Mouse (Mus musculus) neural tube, embryonic 14.5 days (tissue): ENCODE measurements at regions not wholly inside any gene's neighbourhood (a gene's known extent, or its start where the extent isn't known, plus 50 kb on each side); places are given as distances from the start of the nearest gene placed in this dataset.

Experiments used
- ATAC-seq: fragments of 200-750 bp; cut with Nextera tagmentation; 2 replicates; pipeline ENCODE4 v1.8.0; 2017; ENCODE audit warnings: low read depth, mild to moderate bottlenecking, moderate TSS enrichment, moderate library complexity
- H3K27ac ChIP-seq: fragments of 300-500 bp; sonication (generic); 2 replicates; pipeline ENCODE4 v1.5.1; 2014; ENCODE audit warnings: low read depth, mild to moderate bottlenecking, control low read depth, low read length, moderate library complexity, mixed read lengths
- H3K27me3 ChIP-seq: fragments of 300-500 bp; sonication (generic); 2 replicates; pipeline ENCODE4 v1.6.1; 2014; ENCODE audit warnings: low read length; ENCODE audit not compliant: control insufficient read depth, insufficient read depth
- H3K36me3 ChIP-seq: fragments of 300-500 bp; sonication (generic); 2 replicates; pipeline ENCODE4 v1.6.1; 2014; ENCODE audit warnings: low read length, mixed read lengths; ENCODE audit not compliant: control insufficient read depth, insufficient read depth
- H3K4me1 ChIP-seq: fragments of 300-500 bp; sonication (generic); 2 replicates; pipeline ENCODE4 v1.6.1; 2014; ENCODE audit warnings: low read length; ENCODE audit not compliant: control insufficient read depth, insufficient read depth
- H3K4me2 ChIP-seq: fragments of 300-500 bp; sonication (generic); 2 replicates; pipeline ENCODE4 v1.6.1; 2014; ENCODE audit warnings: mild to moderate bottlenecking, low read depth, low read length, control low read depth
- H3K4me3 ChIP-seq: fragments of 300-500 bp; sonication (generic); 2 replicates; pipeline ENCODE4 v1.5.1; 2014; ENCODE audit warnings: low read depth, low read length, control low read depth, mixed read lengths
- H3K9ac ChIP-seq: fragments of 300-500 bp; sonication (generic); replicated peaks from 2 replicates; pipeline ENCODE4 v1.6.1; 2014; ENCODE audit warnings: low read depth, mild to moderate bottlenecking, control low read depth, low read length, mixed read lengths
- H3K9me3 ChIP-seq: fragments of 300-500 bp; sonication (generic); 2 replicates; pipeline ENCODE4 v1.6.1; 2016; ENCODE audit warnings: low read length; ENCODE audit not compliant: control insufficient read depth
- WGBS: fragments of 180-500 bp; shearing (Covaris S2); extraction: QIAGEN DNeasy Blood & Tissue Kit; methylation state at CpG from one replicate; pipeline ENCODE4 v1.1.7; 2014; 5-methylcytosine and 5-hydroxymethylcytosine counted together

GRCm38 (mm10) chr6:118330496-118330895 is 88.8 kb downstream of the Bms1 start:
- no peak for ATAC-seq
- Histone ChIP-seq H3K4me2 (no peak overlapping the region), H3K27ac (no peak overlapping the region), H3K36me3 (no peaks in the 10 kb centered on the region), H3K4me3 (no peak overlapping the region), H3K9me3 (no peaks in the 10 kb centered on the region), H3K27me3 (no peaks in the 10 kb centered on the region), H3K9ac (no peak overlapping the region), H3K4me1 (no peaks in the 10 kb centered on the region)
- 95% methylated on average over 7 of the region's 7 CpGs for WGBS

DNA sequence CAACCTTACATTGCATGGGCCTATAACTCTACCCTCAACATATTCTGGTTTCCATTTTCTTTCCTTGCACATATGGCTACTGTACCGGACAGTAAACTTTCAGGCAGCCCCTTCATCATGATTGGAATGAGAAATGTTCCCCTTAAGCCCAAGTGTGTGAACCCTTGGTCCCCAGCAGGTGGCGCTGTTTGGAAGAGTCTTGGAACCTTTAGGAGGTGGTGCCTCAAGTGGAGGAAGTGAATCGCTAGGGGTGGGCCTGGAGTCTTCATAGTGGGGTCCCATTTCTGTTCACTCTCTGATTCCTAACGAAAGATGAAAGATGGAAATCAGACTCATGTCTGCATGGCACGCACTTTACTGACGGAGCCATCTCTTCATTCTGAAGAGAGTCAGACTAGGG is 91.8 kb downstream of the Bms1 start:
- H3K36me3 ChIP-seq: no peaks in the 10 kb centered on the region
- no peak overlapping the region for H3K9ac ChIP-seq
- no peaks in the 10 kb centered on the region for H3K9me3 ChIP-seq
- H3K4me1 ChIP-seq: no peaks in the 10 kb centered on the region
- ATAC-seq: no peak
- H3K4me2 ChIP-seq: no peak overlapping the region
- no peaks in the 10 kb centered on the region for H3K27me3 ChIP-seq
- H3K4me3 ChIP-seq: no peak overlapping the region
- H3K27ac ChIP-seq: no peak overlapping the region
- WGBS: 76% methylated on average over 6 of the region's 6 CpGs

DNA sequence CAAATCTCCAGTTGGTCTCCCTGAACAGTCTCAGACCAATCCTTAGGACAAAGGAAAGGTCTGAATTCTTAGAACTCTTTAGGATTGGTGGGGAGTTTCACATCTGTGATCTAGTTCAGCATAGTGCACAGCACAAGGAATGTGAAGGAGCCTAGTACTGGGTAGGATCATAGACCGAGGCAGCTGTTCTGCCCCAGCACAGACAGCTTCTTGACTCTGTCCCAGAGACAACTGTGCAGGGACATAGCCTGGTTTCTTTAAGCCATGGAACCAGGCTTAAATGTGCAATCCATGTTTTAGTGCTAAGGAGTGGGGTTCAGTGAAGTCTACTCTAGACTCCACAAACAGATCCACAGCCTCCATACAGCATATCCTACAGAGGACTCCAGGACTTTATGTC is 93.6 kb downstream of the Bms1 start:
- no peak overlapping the region for H3K27ac ChIP-seq
- H3K4me1 ChIP-seq: no peaks in the 10 kb centered on the region
- H3K27me3 ChIP-seq: no peaks in the 10 kb centered on the region
- H3K4me2 ChIP-seq: no peak overlapping the region
- no peaks in the 10 kb centered on the region for H3K36me3 ChIP-seq
- ATAC-seq: no peak
- 88% methylated on average over 1 of the region's 1 CpGs for WGBS
- no peaks in the 10 kb centered on the region for H3K9me3 ChIP-seq
- H3K4me3 ChIP-seq: no peak overlapping the region
- no peak overlapping the region for H3K9ac ChIP-seq

DNA sequence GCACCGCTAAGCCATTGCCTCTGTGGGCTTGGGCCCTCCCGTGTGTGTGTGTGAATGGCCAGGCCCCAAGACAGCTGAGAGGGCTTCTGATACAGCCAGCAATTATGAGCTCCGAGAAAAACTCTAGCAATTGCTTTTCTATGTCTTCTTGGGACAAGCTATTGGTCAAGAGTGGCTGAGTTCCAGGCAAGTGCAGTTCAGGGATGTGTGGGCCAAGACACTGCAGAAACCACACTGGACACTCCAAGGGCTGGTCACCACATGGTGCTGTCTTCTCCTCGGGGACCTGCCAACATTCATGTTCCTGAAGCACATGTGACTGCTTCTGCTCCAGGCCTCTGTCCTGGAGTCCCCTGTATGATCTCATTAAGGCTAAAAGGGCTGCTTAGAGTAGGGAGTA is 94.7 kb downstream of the Bms1 start:
- H3K27ac ChIP-seq: no peak overlapping the region
- H3K27me3 ChIP-seq: no peaks in the 10 kb centered on the region
- 81% methylated on average over 4 of the region's 4 CpGs for WGBS
- no peak overlapping the region for H3K9ac ChIP-seq
- H3K4me1 ChIP-seq: no peaks in the 10 kb centered on the region
- no peak overlapping the region for H3K4me3 ChIP-seq
- no peak for ATAC-seq
- no peak overlapping the region for H3K4me2 ChIP-seq
- no peaks in the 10 kb centered on the region for H3K9me3 ChIP-seq
- no peaks in the 10 kb centered on the region for H3K36me3 ChIP-seq

- 79% methylated on average over 6 of the region's 6 CpGs for WGBS
- Histone ChIP-seq H3K4me2 (no peak overlapping the region), H3K4me3 (no peak overlapping the region), H3K27me3 (no peaks in the 10 kb centered on the region), H3K9ac (no peak overlapping the region), H3K27ac (no peak overlapping the region), H3K9me3 (no peaks in the 10 kb centered on the region), H3K4me1 (no peaks in the 10 kb centered on the region), H3K36me3 (no peaks in the 10 kb centered on the region)
- ATAC-seq: no peak
Measured at GRCm38 (mm10) chr6:118323052-118323451, 96.2 kb downstream of the Bms1 start.

DNA sequence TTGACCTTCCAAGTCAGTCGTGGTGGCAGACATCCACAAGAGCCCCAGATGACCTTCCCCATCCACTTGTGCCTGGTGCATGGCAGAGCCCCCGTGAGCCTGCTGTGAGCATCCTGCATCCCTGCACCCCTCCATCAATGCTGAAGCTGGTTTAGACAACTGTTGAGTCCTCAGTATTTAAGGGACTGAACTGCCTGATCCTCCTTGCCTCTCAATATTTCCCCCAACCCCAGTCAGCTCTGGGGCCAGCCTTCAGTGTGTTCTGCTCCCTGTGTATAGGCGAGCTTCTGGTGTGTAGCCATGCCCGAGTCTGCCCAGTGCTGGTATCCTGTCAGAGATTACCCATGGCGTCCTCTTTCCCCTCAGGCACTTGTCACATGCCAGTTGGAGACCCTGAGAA is 96.6 kb downstream of the Bms1 start:
- H3K4me3 ChIP-seq: no peak overlapping the region
- H3K4me1 ChIP-seq: no peaks in the 10 kb centered on the region
- ATAC-seq: no peak
- no peak overlapping the region for H3K27ac ChIP-seq
- 71% methylated on average over 5 of the region's 5 CpGs for WGBS
- H3K36me3 ChIP-seq: no peaks in the 10 kb centered on the region
- H3K27me3 ChIP-seq: no peaks in the 10 kb centered on the region
- H3K4me2 ChIP-seq: no peak overlapping the region
- H3K9ac ChIP-seq: no peak overlapping the region
- no peaks in the 10 kb centered on the region for H3K9me3 ChIP-seq

DNA sequence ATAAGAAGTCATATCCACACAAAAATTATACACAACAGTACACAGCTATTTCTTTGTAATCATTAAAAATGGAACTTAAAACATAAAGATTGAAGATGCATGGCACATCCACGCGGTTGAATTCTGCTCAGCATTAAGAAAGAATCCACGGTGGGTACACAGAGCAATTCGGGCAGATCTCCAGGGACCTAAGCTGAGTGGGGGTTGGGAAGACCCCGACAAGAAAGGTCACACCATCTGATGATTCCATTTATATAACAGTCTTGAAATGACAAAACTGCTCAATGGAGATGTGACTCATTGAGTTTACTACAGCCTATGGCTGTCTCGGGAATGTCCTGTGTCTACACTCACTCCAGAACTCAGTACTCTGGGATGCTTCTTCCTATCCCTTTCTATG is 97.2 kb downstream of the Bms1 start:
- no peak overlapping the region for H3K4me2 ChIP-seq
- ATAC-seq: no peak
- H3K36me3 ChIP-seq: no peaks in the 10 kb centered on the region
- H3K27ac ChIP-seq: no peak overlapping the region
- H3K9me3 ChIP-seq: no peaks in the 10 kb centered on the region
- no peak overlapping the region for H3K4me3 ChIP-seq
- no peaks in the 10 kb centered on the region for H3K27me3 ChIP-seq
- H3K4me1 ChIP-seq: no peaks in the 10 kb centered on the region
- H3K9ac ChIP-seq: no peak overlapping the region
- 82% methylated on average over 6 of the region's 6 CpGs for WGBS

- Histone ChIP-seq H3K27ac (no peak overlapping the region), H3K9me3 (no peaks in the 10 kb centered on the region), H3K4me2 (no peak overlapping the region), H3K36me3 (no peaks in the 10 kb centered on the region), H3K9ac (no peak overlapping the region), H3K27me3 (no peaks in the 10 kb centered on the region), H3K4me3 (no peak overlapping the region), H3K4me1 (no peaks in the 10 kb centered on the region)
- no peak for ATAC-seq
- WGBS: 89% methylated on average over 7 of the region's 7 CpGs
Measured at GRCm38 (mm10) chr6:118320021-118320525, 99.2 kb downstream of the Bms1 start.

DNA sequence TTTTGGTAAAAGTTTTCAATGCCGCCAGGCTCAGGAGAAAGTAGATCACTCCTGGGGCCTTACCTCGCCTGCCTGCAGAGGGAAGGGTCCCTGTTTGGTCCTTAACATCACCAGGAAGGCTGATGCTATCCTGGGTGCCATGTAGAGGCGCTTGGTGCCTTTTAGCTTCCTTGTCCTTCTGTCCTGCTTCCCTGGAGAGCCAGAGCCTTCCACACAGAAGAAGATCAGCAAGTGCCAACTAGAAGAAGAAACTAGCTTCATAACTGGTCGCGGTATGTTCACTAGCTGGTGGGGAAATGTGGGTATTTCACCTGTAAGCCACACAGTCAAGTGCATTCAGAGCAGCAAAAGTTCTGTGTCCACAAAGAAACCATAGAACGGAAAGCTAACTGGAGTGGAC is 103.4 kb downstream of the Bms1 start:
- WGBS: 83% methylated on average over 6 of the region's 6 CpGs
- no peaks in the 10 kb centered on the region for H3K36me3 ChIP-seq
- H3K27me3 ChIP-seq: no peaks in the 10 kb centered on the region
- H3K4me3 ChIP-seq: no peak overlapping the region
- H3K9me3 ChIP-seq: no peaks in the 10 kb centered on the region
- H3K9ac ChIP-seq: no peak overlapping the region
- no peak overlapping the region for H3K27ac ChIP-seq
- no peaks in the 10 kb centered on the region for H3K4me1 ChIP-seq
- ATAC-seq: no peak
- H3K4me2 ChIP-seq: no peak overlapping the region
